Mouse (Mus musculus): ENCODE results near the gene Slc9a9. TPM values are rescaled to one million over a fixed set of nuclear protein-coding genes. Genes with fewer than 3 reads are reported as not detected.

Slc9a9 gene
- total and polyA plus RNA-seq, 3 experiments = 0.46 to 0.71 TPM; not detected in 1

- TF ChIP-seq USF2 (IDR thresholded peaks at IDR 0.05; ENCODE audit: borderline replicate concordance in 1 of 2, insufficient read depth in 1 of 2, low read depth in 1 of 2, low read length in 2 of 2) = peak in 1 of 2 experiments; percentile 65; a peak in 1 of 4 replicates
- no peak for TF ChIP-seq CTCF (IDR thresholded peaks at IDR 0.05 in 2 of 3, conservative IDR thresholded peaks at IDR 0.05 in 1 of 3; ENCODE audit: control insufficient read depth in 1 of 3, insufficient read depth in 1 of 3, low read depth in 2 of 3, low read length in 3 of 3, poor library complexity in 1 of 3, severe bottlenecking in 1 of 3)
- TF ChIP-seq POLR2AphosphoS5 (IDR thresholded peaks at IDR 0.05; ENCODE audit: borderline replicate concordance, low read depth, low read length) = no peak
Observed at GRCm38 (mm10) chr9:94665248-94665647, 4.5 kb upstream of the Slc9a9 start (continued).

GRCm38 (mm10) chr9:94668589-94668988, 1.1 kb upstream of the Slc9a9 start:
- H3K27me3 ChIP-seq (ENCODE audit: control insufficient read depth in 1 of 2, insufficient read depth in 2 of 2, low read length in 2 of 2) = no peaks in the 10 kb centered on the region
- peak overlapping the region; percentile 83 for H3K9ac ChIP-seq (ENCODE audit: control insufficient read depth, low read depth, low read length, poor library complexity, severe bottlenecking)
- H3K9me3 ChIP-seq (replicated peaks; ENCODE audit: insufficient read depth, low read length) = no peaks in the 10 kb centered on the region
- peaks cover 0 to 18% of the 10 kb centered on the region in 2 experiments; a peak in 2 of 4 replicates for H3K36me3 ChIP-seq (ENCODE audit: control insufficient read depth in 1 of 2, insufficient read depth in 2 of 2, low read length in 2 of 2)
- H3K27ac ChIP-seq (ENCODE audit: control insufficient read depth, low read depth, low read length) = peak overlapping the region; percentile 89
- peak overlapping the region; percentile 95 to 96 for H3K4me3 ChIP-seq (ENCODE audit: control insufficient read depth in 1 of 2, insufficient read depth in 1 of 2, low read depth in 2 of 2, low read length in 2 of 2)
- H3K4me1 ChIP-seq (ENCODE audit: control insufficient read depth in 1 of 2, insufficient read depth in 2 of 2, low read length in 2 of 2) = peaks cover 8 to 14% of the 10 kb centered on the region in 2 experiments
- peaks cover 2% of the 10 kb centered on the region; the same call in 1 of the 2 replicates for H3K79me2 ChIP-seq (ENCODE audit: control insufficient read depth, insufficient read depth, low read length, poor library complexity)
- peak; percentile 91 for DNase-seq (ENCODE audit: low read depth, low spot score)
- TF ChIP-seq USF1 (IDR thresholded peaks at IDR 0.05; ENCODE audit: low read depth, low read length) (no peak), HCFC1 (IDR thresholded peaks at IDR 0.05; ENCODE audit: low read depth, low read length) (peak; percentile 60; the same call in 1 of the 2 replicates), MAX (IDR thresholded peaks at IDR 0.05; ENCODE audit: low read length) (peak; percentile 69), KAT2A (conservative IDR thresholded peaks at IDR 0.05; ENCODE audit: low read depth, low read length) (no peak), POLR2AphosphoS5 (IDR thresholded peaks at IDR 0.05; ENCODE audit: borderline replicate concordance, low read depth, low read length) (no peak), SIN3A (IDR thresholded peaks at IDR 0.05; ENCODE audit: low read length) (no peak), USF2 (IDR thresholded peaks at IDR 0.05; ENCODE audit: borderline replicate concordance in 1 of 2, insufficient read depth in 1 of 2, low read depth in 1 of 2, low read length in 2 of 2) (no peak), RCOR1 (IDR thresholded peaks at IDR 0.05; ENCODE audit: low read depth, low read length) (no peak), UBTF (IDR thresholded peaks at IDR 0.05; ENCODE audit: borderline replicate concordance, insufficient read depth, low read depth, low read length) (no peak), ZMIZ1 (IDR thresholded peaks at IDR 0.05; ENCODE audit: low read depth, low read length) (no peak), ZC3H11A (IDR thresholded peaks at IDR 0.05; ENCODE audit: low read depth, low read length) (no peak), GABPA (IDR thresholded peaks at IDR 0.05; ENCODE audit: low read depth, low read length) (no peak), ETS1 (IDR thresholded peaks at IDR 0.05; ENCODE audit: low read depth, low read length) (peak; percentile 94), NELFE (IDR thresholded peaks at IDR 0.05; ENCODE audit: low read depth, low read length) (no peak; the same call in 1 of the 2 replicates), CTCF (IDR thresholded peaks at IDR 0.05 in 2 of 3, conservative IDR thresholded peaks at IDR 0.05 in 1 of 3; ENCODE audit: control insufficient read depth in 1 of 3, insufficient read depth in 1 of 3, low read depth in 2 of 3, low read length in 3 of 3, poor library complexity in 1 of 3, severe bottlenecking in 1 of 3) (peak in 1 of 3 experiments; percentile 21; a peak in 1 of 6 replicates), MAZ (IDR thresholded peaks at IDR 0.05; ENCODE audit: low read depth, low read length) (no peak), NRF1 (IDR thresholded peaks at IDR 0.05; ENCODE audit: insufficient read depth, low read depth, low read length, poor library complexity, severe bottlenecking) (no peak), MYC (IDR thresholded peaks at IDR 0.05; ENCODE audit: low read depth, low read length) (0 out of 2 replicates have a peak, but pooled peaks have one; percentile 9), TBP (IDR thresholded peaks at IDR 0.05; ENCODE audit: low read depth, low read length) (0 out of 2 replicates have a peak, but pooled peaks have one; percentile 38), GATA1 (IDR thresholded peaks at IDR 0.05; ENCODE audit: low read depth, low read length) (peak; percentile 64; the same call in 1 of the 2 replicates), EP300 (IDR thresholded peaks at IDR 0.05; ENCODE audit: low read depth in 1 of 2, low read length in 2 of 2) (peak; percentile 45 to 68; a peak in 3 of 4 replicates), MAFK (IDR thresholded peaks at IDR 0.05; ENCODE audit: borderline replicate concordance, low read depth, low read length) (no peak), MEF2A (IDR thresholded peaks at IDR 0.05; ENCODE audit: extremely low read depth, insufficient replicate concordance, low read depth, low read length, poor library complexity, severe bottlenecking) (no peak), POLR2A (IDR thresholded peaks at IDR 0.05; ENCODE audit: control insufficient read depth in 1 of 2, insufficient read depth in 1 of 2, low read depth in 1 of 2, low read length in 2 of 2, poor library complexity in 1 of 2) (peak in 1 of 2 experiments; percentile 51; a peak in 2 of 4 replicates), CHD2 (IDR thresholded peaks at IDR 0.05; ENCODE audit: low read length) (no peak), ELF1 (IDR thresholded peaks at IDR 0.05; ENCODE audit: low read depth, low read length) (peak; percentile 69; the same call in 1 of the 2 replicates), TAL1 (IDR thresholded peaks at IDR 0.05; ENCODE audit: low read length) (no peak), MXI1 (IDR thresholded peaks at IDR 0.05; ENCODE audit: low read depth, low read length) (peak; percentile 13), SMC3 (IDR thresholded peaks at IDR 0.05; ENCODE audit: low read depth, low read length) (peak; percentile 25; the same call in 1 of the 2 replicates), MYB (IDR thresholded peaks at IDR 0.05; ENCODE audit: low read depth, low read length) (peak; percentile 32; the same call in 1 of the 2 replicates), TCF12 (IDR thresholded peaks at IDR 0.05; ENCODE audit: low read depth, low read length) (peak; percentile 59), RAD21 (IDR thresholded peaks at IDR 0.05; ENCODE audit: low read depth, low read length) (no peak), E2F4 (IDR thresholded peaks at IDR 0.05; ENCODE audit: borderline replicate concordance, low read depth, low read length) (no peak)

All from MEL (cell line).